Mouse (Mus musculus) megakaryocyte, embryonic 14.5 days (primary cell): ENCODE data around the gene Gm10217.

Experiments used
- FLI1 ChIP-seq: IDR thresholded peaks from 2 replicates; pipeline ENCODE4 v1.6.1; 2012; ENCODE audit warnings: low read length, inconsistent platforms, mixed read lengths
- GATA1 ChIP-seq: IDR thresholded peaks from 3 replicates; pipeline ENCODE4 v1.6.1; 2012; ENCODE audit warnings: mixed read lengths, low read length, inconsistent platforms, borderline replicate concordance

- TF ChIP-seq GATA1 (no peak), FLI1 (no peak)
Observed at GRCm38 (mm10) chr8:9879921-9880320, 15.9 kb downstream of the Gm10217 start.
